Mouse (Mus musculus) urinary bladder, postnatal 25 days (tissue): ENCODE measurements at regions not wholly inside any gene's neighbourhood (a gene's known extent, or its start where the extent isn't known, plus 50 kb on each side); places are given as distances from the start of the nearest gene placed in this dataset.

Experiments
- DNase-seq: peaks from one replicate; pipeline ENCODE4 v3.0.0; 2022; ENCODE audit warnings: low spot score

GRCm38 (mm10) chr7:71412079-71412478, 60.8 kb upstream of the Gm10295 start:
- DNase-seq, result peak; percentile 75

DNA sequence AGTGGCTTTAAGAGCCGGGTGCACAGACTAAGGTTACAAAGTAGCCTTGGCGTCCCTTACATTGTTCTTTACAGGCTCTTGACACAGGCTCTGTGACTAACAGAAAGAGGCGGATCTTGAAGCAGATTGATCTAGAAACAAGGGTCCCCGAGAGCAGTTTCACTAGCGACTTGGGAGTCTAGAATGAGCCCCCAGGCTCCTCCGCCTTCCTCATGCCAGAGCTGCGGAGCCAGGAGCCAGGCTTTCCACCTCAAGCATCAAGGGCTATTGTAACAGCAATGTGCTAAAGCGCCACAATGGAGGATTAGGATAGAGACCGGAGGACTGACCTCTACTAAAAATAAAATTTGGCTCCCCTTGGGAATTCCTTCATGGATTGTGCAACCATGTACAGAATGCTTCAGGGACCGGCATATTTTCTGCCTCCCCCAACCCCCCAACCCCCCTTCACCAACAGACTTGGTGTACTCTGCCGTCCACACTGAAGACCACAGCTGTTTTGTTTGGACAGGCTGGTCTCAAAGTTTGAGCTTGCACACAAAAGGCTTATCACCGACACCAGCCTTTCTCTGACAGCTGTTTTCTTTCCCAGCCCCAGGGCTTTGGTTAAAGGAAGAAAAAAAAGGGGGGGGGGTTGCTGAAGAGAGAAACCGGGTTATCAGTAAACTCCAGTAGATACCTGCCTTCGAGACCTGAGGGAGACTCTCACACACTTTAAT, 60.2 kb upstream of the Gm10295 start:
- no peak for DNase-seq

DNA sequence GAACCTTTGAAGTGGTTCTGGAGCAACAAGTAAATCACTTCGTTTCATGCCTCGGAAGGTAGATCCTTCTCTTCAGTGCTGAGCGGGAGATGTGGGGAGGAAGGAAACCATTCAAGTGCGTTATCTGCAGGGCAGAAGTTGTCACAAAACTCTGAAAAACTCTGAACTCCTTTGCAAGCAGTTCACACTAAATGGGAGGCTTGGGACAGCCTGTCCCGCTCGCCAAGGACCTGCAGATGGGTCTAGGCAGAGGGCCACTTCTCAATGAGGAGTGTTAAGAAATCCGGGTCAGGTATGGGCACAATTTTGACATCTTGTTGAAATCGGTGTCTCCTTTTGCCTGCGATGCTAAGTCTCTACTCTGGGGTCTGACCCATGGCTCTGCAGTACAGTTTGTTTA, 58.6 kb upstream of the Gm10295 start:
- no peak for DNase-seq

- DNase-seq, result no peak
Measured at GRCm38 (mm10) chr7:71409061-71409460, 57.8 kb upstream of the Gm10295 start.

DNA sequence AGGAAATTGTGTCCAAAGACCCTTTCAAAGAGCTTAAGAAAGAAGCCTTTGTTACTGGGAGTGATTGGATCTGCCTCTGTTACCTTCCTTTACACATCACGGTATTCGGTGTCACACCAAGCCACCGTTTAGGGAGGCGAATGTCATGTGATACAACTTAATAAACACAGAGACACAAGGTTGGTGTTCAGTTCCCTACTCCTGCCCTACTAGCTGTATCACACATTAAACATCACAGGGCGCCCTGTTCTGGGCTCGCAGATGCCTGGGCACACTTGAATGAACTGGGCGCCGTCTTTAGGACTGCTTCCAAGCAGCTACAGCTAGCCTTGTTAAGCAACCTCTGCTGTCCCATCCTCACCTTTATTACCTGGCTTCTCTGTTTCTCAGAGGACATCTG, 55.0 kb upstream of the Gm10295 start:
- DNase-seq, result no peak
